ENCODE assay signal across 9 mouse cellular contexts in the genomic region with DNA sequence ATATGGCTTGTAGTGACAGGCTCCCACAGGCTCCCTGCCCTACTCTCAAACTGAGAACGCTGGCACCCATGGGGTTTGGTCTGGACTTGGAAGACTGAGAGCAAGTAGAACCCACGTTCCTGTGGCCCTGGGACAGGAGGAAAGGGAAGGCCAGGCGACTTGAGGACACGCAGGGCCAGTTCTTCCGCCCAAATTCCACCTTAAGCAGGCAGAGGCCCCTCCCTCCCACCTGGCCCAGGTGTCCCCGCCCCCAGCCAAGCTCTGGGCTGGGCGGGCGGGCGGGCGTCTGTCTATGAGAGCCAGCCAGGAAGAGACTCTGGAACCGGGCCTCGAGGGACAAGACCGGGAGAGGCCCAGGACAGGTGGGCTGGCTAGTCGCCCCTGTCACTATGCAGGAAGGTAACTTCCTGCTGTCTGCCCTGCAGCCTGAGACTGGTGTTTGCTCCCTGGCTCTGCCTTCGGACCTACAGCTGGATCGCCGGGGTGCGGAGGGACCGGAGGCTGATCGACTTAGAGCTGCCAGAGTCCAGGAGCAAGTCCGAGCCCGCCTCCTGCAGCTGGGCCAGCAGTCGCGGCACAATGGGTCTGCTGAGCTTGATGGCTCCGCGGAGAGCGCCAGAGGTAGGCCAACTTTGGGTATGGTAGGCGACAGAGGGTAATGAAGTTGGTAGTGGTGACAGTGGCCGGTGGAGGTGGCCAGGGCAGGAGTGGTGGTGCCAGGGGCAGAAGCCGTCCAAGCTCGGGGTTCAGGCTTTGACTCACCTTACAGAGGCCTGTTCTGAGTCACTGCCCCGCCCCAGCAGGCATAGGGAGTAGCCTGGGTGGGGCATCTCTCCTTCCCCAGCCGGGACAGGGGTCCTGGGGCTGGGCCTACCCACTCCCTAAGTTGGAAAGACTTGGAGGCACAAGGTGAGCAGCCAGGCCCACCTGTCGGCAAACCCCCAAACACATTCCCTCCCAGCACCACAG. TPM values are rescaled to one million over a fixed set of nuclear protein-coding genes. Genes with fewer than 3 reads are reported as not detected.
DNase-seq lines count a peak whose midpoint lies in the region; ATAC-seq lines count a peak whose summit lies in the region.
"Had no signal": no experiment of that assay in that cellular context is flagged by ENCODE, and none has a peak within 500 bp of the region (broad histone marks: within the 10 kb centered on the region; RNA-seq: fewer than 3 reads in every experiment).

No protein-coding gene starts in this region.

- peak overlapping the region; percentile 66 for H3K27ac ChIP-seq in embryonic facial prominence, embryonic 10.5 days (replicated peaks)
- H3K27ac ChIP-seq in embryonic facial prominence, embryonic 15.5 days (replicated peaks) = peak overlapping the region; percentile 84
- no peak overlapping the region for H3K27ac ChIP-seq in neural tube, embryonic 15.5 days (replicated peaks)
- H3K27ac ChIP-seq in midbrain, embryonic 16.5 days (ENCODE audit: low read length) = no peak overlapping the region
- H3K27ac ChIP-seq in midbrain, embryonic 13.5 days = no peak overlapping the region
- H3K27ac ChIP-seq: forebrain, embryonic 15.5 days; neural tube, embryonic 13.5 days had no signal

- peaks cover 22% of the 10 kb centered on the region for H3K4me1 ChIP-seq in embryonic facial prominence, embryonic 10.5 days
- peaks cover 3% of the 10 kb centered on the region; the same call in 1 of the 2 replicates for H3K4me1 ChIP-seq in embryonic facial prominence, embryonic 15.5 days
- no peaks in the 10 kb centered on the region for H3K4me1 ChIP-seq in neural tube, embryonic 15.5 days
- H3K4me1 ChIP-seq in midbrain, embryonic 16.5 days (ENCODE audit: control insufficient read depth, insufficient read depth, low read length) = no peaks in the 10 kb centered on the region
- H3K4me1 ChIP-seq in midbrain, embryonic 13.5 days (replicated peaks) = no peaks in the 10 kb centered on the region
- H3K4me1 ChIP-seq: forebrain, embryonic 15.5 days; neural tube, embryonic 13.5 days had no signal

- H3K9me3 ChIP-seq in embryonic facial prominence, embryonic 10.5 days = no peaks in the 10 kb centered on the region
- no peaks in the 10 kb centered on the region for H3K9me3 ChIP-seq in embryonic facial prominence, embryonic 15.5 days (replicated peaks)
- no peaks in the 10 kb centered on the region for H3K9me3 ChIP-seq in neural tube, embryonic 15.5 days (replicated peaks)
- H3K9me3 ChIP-seq in midbrain, embryonic 16.5 days (replicated peaks; ENCODE audit: control insufficient read depth, low read length, poor library complexity, severe bottlenecking) = no peaks in the 10 kb centered on the region
- no peaks in the 10 kb centered on the region for H3K9me3 ChIP-seq in midbrain, embryonic 13.5 days
- H3K9me3 ChIP-seq: forebrain, embryonic 15.5 days; neural tube, embryonic 13.5 days had no signal

- 19% methylated on average over 34 of the region's 34 CpGs for WGBS in embryonic facial prominence, embryonic 10.5 days
- 17% methylated on average over 34 of the region's 34 CpGs for WGBS in embryonic facial prominence, embryonic 15.5 days
- WGBS in neural tube, embryonic 15.5 days = 33% methylated on average over 32 of the region's 34 CpGs
- WGBS in midbrain, embryonic 16.5 days = 26% methylated on average over 30 of the region's 34 CpGs
- WGBS in midbrain, embryonic 13.5 days = 26% methylated on average over 34 of the region's 34 CpGs

- peak overlapping the region; percentile 41 for H3K4me2 ChIP-seq in embryonic facial prominence, embryonic 15.5 days (replicated peaks)
- no peak overlapping the region for H3K4me2 ChIP-seq in neural tube, embryonic 15.5 days
- H3K4me2 ChIP-seq in midbrain, embryonic 16.5 days (ENCODE audit: low read length) = no peak overlapping the region
- no peak overlapping the region for H3K4me2 ChIP-seq in midbrain, embryonic 13.5 days (replicated peaks)
- H3K4me2 ChIP-seq: forebrain, embryonic 15.5 days; neural tube, embryonic 13.5 days had no signal

- peak; percentile 48 for DNase-seq in embryonic facial prominence, embryonic 10.5 days (ENCODE audit: low spot score)
- DNase-seq in kidney, postnatal 36 days = peak; percentile 73 to 82
- peak; percentile 65 for DNase-seq in lung, postnatal 25 days (ENCODE audit: low spot score)

- peak; percentile 31; the same call in 1 of the 2 replicates for ATAC-seq in embryonic facial prominence, embryonic 15.5 days (ENCODE audit: insufficient number of reproducible peaks, low FRiP score, low TSS enrichment, low read depth)
- no peak for ATAC-seq in neural tube, embryonic 15.5 days (ENCODE audit: low FRiP score)
- no peak for ATAC-seq in midbrain, embryonic 16.5 days
- ATAC-seq in midbrain, embryonic 13.5 days = no peak
- ATAC-seq: forebrain, embryonic 15.5 days had no signal

- H3K27me3 ChIP-seq in embryonic facial prominence, embryonic 10.5 days (replicated peaks; ENCODE audit: low read depth, poor library complexity, severe bottlenecking) = peaks cover 39% of the 10 kb centered on the region
- H3K27me3 ChIP-seq in embryonic facial prominence, embryonic 15.5 days = no peaks in the 10 kb centered on the region
- H3K27me3 ChIP-seq in neural tube, embryonic 15.5 days (replicated peaks) = 0 out of 2 replicates have a peak, but pooled peaks cover 8% of the 10 kb centered on the region
- H3K27me3 ChIP-seq in midbrain, embryonic 16.5 days (ENCODE audit: control insufficient read depth, insufficient read depth, low read depth, low read length) = no peaks in the 10 kb centered on the region
- peaks cover 12% of the 10 kb centered on the region for H3K27me3 ChIP-seq in midbrain, embryonic 13.5 days
- H3K27me3 ChIP-seq: forebrain, embryonic 15.5 days had no signal

- H3K9ac ChIP-seq in embryonic facial prominence, embryonic 15.5 days = peak overlapping the region; percentile 37; the same call in 1 of the 2 replicates
- H3K9ac ChIP-seq in neural tube, embryonic 15.5 days (replicated peaks) = no peak overlapping the region
- no peak overlapping the region for H3K9ac ChIP-seq in midbrain, embryonic 16.5 days (ENCODE audit: low read depth, low read length)
- no peak overlapping the region for H3K9ac ChIP-seq in midbrain, embryonic 13.5 days (replicated peaks)
- H3K9ac ChIP-seq: forebrain, embryonic 15.5 days; neural tube, embryonic 13.5 days had no signal

- peaks cover 9% of the 10 kb centered on the region for H3K36me3 ChIP-seq in embryonic facial prominence, embryonic 10.5 days (replicated peaks)
- H3K36me3 ChIP-seq in embryonic facial prominence, embryonic 15.5 days = peaks cover 5% of the 10 kb centered on the region; the same call in 1 of the 2 replicates
- H3K36me3 ChIP-seq in neural tube, embryonic 15.5 days = no peaks in the 10 kb centered on the region
- H3K36me3 ChIP-seq in midbrain, embryonic 16.5 days (ENCODE audit: control insufficient read depth, insufficient read depth, low read length) = no peaks in the 10 kb centered on the region
- no peaks in the 10 kb centered on the region for H3K36me3 ChIP-seq in midbrain, embryonic 13.5 days
- H3K36me3 ChIP-seq: forebrain, embryonic 15.5 days; neural tube, embryonic 13.5 days had no signal

- peak overlapping the region; percentile 47 for H3K4me3 ChIP-seq in embryonic facial prominence, embryonic 10.5 days
- peak overlapping the region; percentile 44 for H3K4me3 ChIP-seq in embryonic facial prominence, embryonic 15.5 days (replicated peaks)
- no peak overlapping the region for H3K4me3 ChIP-seq in neural tube, embryonic 15.5 days (replicated peaks)
- no peak overlapping the region for H3K4me3 ChIP-seq in midbrain, embryonic 16.5 days (ENCODE audit: low read depth, low read length)
- no peak overlapping the region for H3K4me3 ChIP-seq in midbrain, embryonic 13.5 days (replicated peaks)
- H3K4me3 ChIP-seq: forebrain, embryonic 15.5 days; neural tube, embryonic 13.5 days had no signal

RNA-seq across cellular contexts. Expression of gene Pkp3, which starts 1.7 kb away (rescaled TPM):
- polyA plus RNA-seq in embryonic facial prominence, embryonic 10.5 days (2016; fragmentation: Nextera tagmentation; extraction: Ambion mirVana) = 9.4 and 9.6 TPM in 2 replicates
- 115 and 118 TPM in 2 replicates for polyA plus RNA-seq in embryonic facial prominence, embryonic 15.5 days (2015; fragmentation: Nextera tagmentation; extraction: Ambion mirVana)
- polyA plus RNA-seq in neural tube, embryonic 15.5 days (2015; fragmentation: Nextera tagmentation; extraction: Ambion mirVana) = 0.18 and 8.4 TPM in 2 replicates
- polyA plus RNA-seq in midbrain, embryonic 16.5 days (2015; fragmentation: Nextera tagmentation; extraction: Ambion mirVana) = 0.06 TPM in 1 of 2 replicates, not detected in the other
- polyA plus RNA-seq in midbrain, embryonic 13.5 days (2015; fragmentation: Nextera tagmentation; extraction: Ambion mirVana) = 0.14 and 0.15 TPM in 2 replicates
- polyA plus RNA-seq: forebrain, embryonic 15.5 days had no signal

RNA-seq across cellular contexts. Expression of gene B4galnt4, which starts 18.9 kb away (rescaled TPM):
- polyA plus RNA-seq in embryonic facial prominence, embryonic 10.5 days (2016; fragmentation: Nextera tagmentation; extraction: Ambion mirVana) = 26.5 and 27.7 TPM in 2 replicates
- 12.0 and 15.1 TPM in 2 replicates for polyA plus RNA-seq in embryonic facial prominence, embryonic 15.5 days (2015; fragmentation: Nextera tagmentation; extraction: Ambion mirVana)
- polyA plus RNA-seq in neural tube, embryonic 15.5 days (2015; fragmentation: Nextera tagmentation; extraction: Ambion mirVana) = 39.3 and 51.2 TPM in 2 replicates
- 59.5 and 65.7 TPM in 2 replicates for polyA plus RNA-seq in midbrain, embryonic 16.5 days (2015; fragmentation: Nextera tagmentation; extraction: Ambion mirVana)
- polyA plus RNA-seq in midbrain, embryonic 13.5 days (2015; fragmentation: Nextera tagmentation; extraction: Ambion mirVana) = 44.1 and 48.3 TPM in 2 replicates

RNA-seq across cellular contexts. Expression of gene Sigirr, which starts 20.6 kb away (rescaled TPM):
- polyA plus RNA-seq in embryonic facial prominence, embryonic 10.5 days (2016; fragmentation: Nextera tagmentation; extraction: Ambion mirVana) = 2.2 and 2.3 TPM in 2 replicates
- polyA plus RNA-seq in embryonic facial prominence, embryonic 15.5 days (2015; fragmentation: Nextera tagmentation; extraction: Ambion mirVana) = 6.1 and 6.8 TPM in 2 replicates
- 3.3 and 7.8 TPM in 2 replicates for polyA plus RNA-seq in neural tube, embryonic 15.5 days (2015; fragmentation: Nextera tagmentation; extraction: Ambion mirVana)
- polyA plus RNA-seq in midbrain, embryonic 16.5 days (2015; fragmentation: Nextera tagmentation; extraction: Ambion mirVana) = 1.7 and 2.0 TPM in 2 replicates
- polyA plus RNA-seq in midbrain, embryonic 13.5 days (2015; fragmentation: Nextera tagmentation; extraction: Ambion mirVana) = 1.8 and 2.6 TPM in 2 replicates

RNA-seq across cellular contexts. Expression of gene Ano9, which starts 37.8 kb away (rescaled TPM):
- polyA plus RNA-seq in embryonic facial prominence, embryonic 10.5 days (2016; fragmentation: Nextera tagmentation; extraction: Ambion mirVana) = 1.8 and 2.5 TPM in 2 replicates
- polyA plus RNA-seq in embryonic facial prominence, embryonic 15.5 days (2015; fragmentation: Nextera tagmentation; extraction: Ambion mirVana) = 18.2 and 20.7 TPM in 2 replicates
- 0.60 and 1.4 TPM in 2 replicates for polyA plus RNA-seq in neural tube, embryonic 15.5 days (2015; fragmentation: Nextera tagmentation; extraction: Ambion mirVana)
- polyA plus RNA-seq in midbrain, embryonic 16.5 days (2015; fragmentation: Nextera tagmentation; extraction: Ambion mirVana) = 0.28 and 0.42 TPM in 2 replicates
- 0.07 and 0.35 TPM in 2 replicates for polyA plus RNA-seq in midbrain, embryonic 13.5 days (2015; fragmentation: Nextera tagmentation; extraction: Ambion mirVana)

RNA-seq across cellular contexts. Expression of gene Ptdss2, which starts 42.4 kb away (rescaled TPM):
- polyA plus RNA-seq in embryonic facial prominence, embryonic 10.5 days (2016; fragmentation: Nextera tagmentation; extraction: Ambion mirVana) = 77.8 and 83.8 TPM in 2 replicates
- polyA plus RNA-seq in embryonic facial prominence, embryonic 15.5 days (2015; fragmentation: Nextera tagmentation; extraction: Ambion mirVana) = 68.4 and 69.7 TPM in 2 replicates
- 83.2 and 86.7 TPM in 2 replicates for polyA plus RNA-seq in neural tube, embryonic 15.5 days (2015; fragmentation: Nextera tagmentation; extraction: Ambion mirVana)
- 81.6 and 82.6 TPM in 2 replicates for polyA plus RNA-seq in midbrain, embryonic 16.5 days (2015; fragmentation: Nextera tagmentation; extraction: Ambion mirVana)
- polyA plus RNA-seq in midbrain, embryonic 13.5 days (2015; fragmentation: Nextera tagmentation; extraction: Ambion mirVana) = 77.4 TPM in 2 replicates

Comparison
In these comparisons a context has a peak if more than half of its experiments do, and no peak if none do; other contexts are left out.
1. RNA of gene Pkp3, which starts 1.7 kb away (polyA plus RNA-seq): 115 to 118 TPM in embryonic facial prominence, embryonic 15.5 days; 9.4 to 9.6 TPM in embryonic facial prominence, embryonic 10.5 days, 0.18 to 8.4 TPM in neural tube, embryonic 15.5 days, 0.14 to 0.15 TPM in midbrain, embryonic 13.5 days and 0.06 TPM in midbrain, embryonic 16.5 days; every median in the first group is over 10 times any median in the second.
2. H3K27ac ChIP-seq: peak in embryonic facial prominence, embryonic 10.5 days (single experiment) and embryonic facial prominence, embryonic 15.5 days (single experiment); none in neural tube, embryonic 15.5 days (single experiment), midbrain, embryonic 16.5 days (single experiment) and midbrain, embryonic 13.5 days (single experiment).
3. H3K4me3 ChIP-seq: peak in embryonic facial prominence, embryonic 10.5 days (single experiment) and embryonic facial prominence, embryonic 15.5 days (single experiment); none in neural tube, embryonic 15.5 days (single experiment), midbrain, embryonic 16.5 days (single experiment) and midbrain, embryonic 13.5 days (single experiment).
4. Peak in every context shown above with its lines, with median percentiles within 50 percentile points of each other: DNase-seq.